Mouse (Mus musculus) stomach, postnatal 0 days (tissue): ENCODE data around the gene Bmpr2.

Experiments used
- CTCF ChIP-seq: IDR thresholded peaks from 2 replicates; pipeline ENCODE4 v1.5.1; 2016; ENCODE audit warnings: antibody characterized with exemption, low read depth, mild to moderate bottlenecking, moderate library complexity
- EP300 ChIP-seq: optimal IDR thresholded peaks from 2 replicates; pipeline ENCODE3; 2016; ENCODE audit warnings: antibody characterized with exemption

GRCm38 (mm10) chr1:59907700-59908099 lies 144.5 kb downstream of the Bmpr2 start:
- no peak for TF ChIP-seq EP300
- no peak for TF ChIP-seq CTCF
